Mouse (Mus musculus) gastrocnemius, adult 2 months (tissue): ENCODE measurements around the gene Kdm8. TPM values are rescaled to one million over a fixed set of nuclear protein-coding genes. Genes with fewer than 3 reads are reported as not detected.
A peak's percentile ranks its signal among the peaks of the same experiment; 100 is the strongest.
"Not testable (repeated sequence)": the region's sequence is repeated elsewhere in the genome, so short reads cannot be mapped to it uniquely, and the experiment has no call there.

Experiments
- DNase-seq: peaks from one replicate; pipeline ENCODE4 v3.0.0; 2022
- H3K27ac ChIP-seq: fragments of 200-600 bp; 2 replicates; pipeline ENCODE4 v1.8.1; 2022; ENCODE audit warnings: mild to moderate bottlenecking
- H3K4me3 ChIP-seq: fragments of 200-600 bp; 2 replicates; pipeline ENCODE4 v1.8.1; 2022; ENCODE audit warnings: mild to moderate bottlenecking, moderate library complexity
- CTCF ChIP-seq: fragments of 200-600 bp; IDR thresholded peaks from 2 replicates; pipeline ENCODE4 v1.8.1; 2022; ENCODE audit warnings: antibody characterized with exemption, mild to moderate bottlenecking, moderate library complexity
- intact Hi-C: fragments of 180-260 bp; cut with DNase I; formaldehyde crosslinking; loops from one replicate; pipeline ENCODE4 v1.15.1; 2025
- total RNA-seq, 2 experiments: library from RNA; stranded (reverse); gene quantifications; 2 replicates each; pipeline ENCODE4 v1.2.3; 2021

Kdm8 gene
- total RNA-seq, 2 experiments from 2014 or later: 7.1 to 7.5 TPM

GRCm38 (mm10) chr7:125428381-125428780 lies 16.1 kb upstream of the Kdm8 start:
- Histone ChIP-seq H3K27ac (no peak overlapping the region), H3K4me3 (no peak overlapping the region)
- intact Hi-C loops: no loop called here
- TF ChIP-seq CTCF: no peak
- DNase-seq: no peak

- H3K27ac ChIP-seq, H3K4me3 ChIP-seq, intact Hi-C loops, DNase-seq: not testable (repeated sequence)
Measured at GRCm38 (mm10) chr7:125428816-125429500, 15.5 kb upstream of the Kdm8 start.

- no peak for DNase-seq
- no peak overlapping the region for H3K27ac ChIP-seq
- intact Hi-C loops: no loop called here
- no peak overlapping the region for H3K4me3 ChIP-seq
- no peak for TF ChIP-seq CTCF
Measured at GRCm38 (mm10) chr7:125430170-125430842, 14.2 kb upstream of the Kdm8 start.

- intact Hi-C loops: no loop called here
- DNase-seq: no peak
- Histone ChIP-seq H3K27ac (no peak overlapping the region), H3K4me3 (no peak overlapping the region)
- no peak for TF ChIP-seq CTCF
Measured at GRCm38 (mm10) chr7:125433874-125434273, 10.6 kb upstream of the Kdm8 start.

- H3K4me3 ChIP-seq: no peak overlapping the region
- TF ChIP-seq CTCF: no peak
- DNase-seq: no peak
- intact Hi-C loops: no loop called here
- no peak overlapping the region for H3K27ac ChIP-seq
Measured at GRCm38 (mm10) chr7:125434666-125435290, 9.7 kb upstream of the Kdm8 start.

- Histone ChIP-seq H3K4me3 (no peak overlapping the region), H3K27ac (no peak overlapping the region)
- TF ChIP-seq CTCF: no peak
- DNase-seq: no peak
- intact Hi-C loops: no loop called here
Measured at GRCm38 (mm10) chr7:125442323-125442722, 2.2 kb upstream of the Kdm8 start.

GRCm38 (mm10) chr7:125444076-125444463 lies 406 bp upstream of the Kdm8 start:
- Histone ChIP-seq H3K27ac (peak overlapping the region; percentile 95), H3K4me3 (peak overlapping the region; percentile 78)
- intact Hi-C loops: no loop called here
- no peak for TF ChIP-seq CTCF
- no peak for DNase-seq

- Histone ChIP-seq H3K4me3 (no peak overlapping the region), H3K27ac (no peak overlapping the region)
- no peak for DNase-seq
- no peak for TF ChIP-seq CTCF
- intact Hi-C loops: no loop called here
Measured at GRCm38 (mm10) chr7:125450678-125451077, 6.2 kb downstream of the Kdm8 start.

- Histone ChIP-seq H3K27ac (no peak overlapping the region), H3K4me3 (no peak overlapping the region)
- intact Hi-C loops: no loop called here
- no peak for DNase-seq
- TF ChIP-seq CTCF: no peak
Measured at GRCm38 (mm10) chr7:125451078-125451477, 6.6 kb downstream of the Kdm8 start.

- Histone ChIP-seq H3K27ac (no peak overlapping the region), H3K4me3 (no peak overlapping the region)
- no peak for DNase-seq
- TF ChIP-seq CTCF: no peak
- intact Hi-C loops: no loop called here
Measured at GRCm38 (mm10) chr7:125453671-125454070, 9.2 kb downstream of the Kdm8 start.

- DNase-seq: no peak
- H3K27ac ChIP-seq: no peak overlapping the region
- no peak overlapping the region for H3K4me3 ChIP-seq
- TF ChIP-seq CTCF: no peak
- intact Hi-C loops: no loop called here
Measured at GRCm38 (mm10) chr7:125462200-125462599, 17.7 kb downstream of the Kdm8 start.

- H3K4me3 ChIP-seq: no peak overlapping the region
- peak; percentile 91 for TF ChIP-seq CTCF
- DNase-seq: peak; percentile 74
- intact Hi-C loops: loop anchor here (1.0 to 2.0 kb wide), 2 partner anchors 111 to 169 kb away; no protein-coding TSS in a partner anchor
- H3K27ac ChIP-seq: no peak overlapping the region
Measured at GRCm38 (mm10) chr7:125469937-125470336, 25.5 kb downstream of the Kdm8 start.

GRCm38 (mm10) chr7:125470901-125471300 lies 26.4 kb downstream of the Kdm8 start:
- Histone ChIP-seq H3K4me3 (no peak overlapping the region), H3K27ac (no peak overlapping the region)
- no peak for TF ChIP-seq CTCF
- no peak for DNase-seq
- intact Hi-C loops: loop anchor here (1.0 to 2.0 kb wide), 2 partner anchors 110 to 168 kb away; no protein-coding TSS in a partner anchor
